Mouse (Mus musculus) c-Kit-negative CD71-positive TER-119-positive erythroid progenitor cells, embryonic 14.5 days (primary cell): ENCODE results near the gene Ddx11.
A peak's percentile ranks its signal among the peaks of the same experiment; 100 is the strongest.

Source experiments
- DNase-seq: peaks from one replicate; pipeline ENCODE4 v3.0.0-alpha.2; 2013; ENCODE audit warnings: low read depth, low spot score

The Ddx11 gene

DNA sequence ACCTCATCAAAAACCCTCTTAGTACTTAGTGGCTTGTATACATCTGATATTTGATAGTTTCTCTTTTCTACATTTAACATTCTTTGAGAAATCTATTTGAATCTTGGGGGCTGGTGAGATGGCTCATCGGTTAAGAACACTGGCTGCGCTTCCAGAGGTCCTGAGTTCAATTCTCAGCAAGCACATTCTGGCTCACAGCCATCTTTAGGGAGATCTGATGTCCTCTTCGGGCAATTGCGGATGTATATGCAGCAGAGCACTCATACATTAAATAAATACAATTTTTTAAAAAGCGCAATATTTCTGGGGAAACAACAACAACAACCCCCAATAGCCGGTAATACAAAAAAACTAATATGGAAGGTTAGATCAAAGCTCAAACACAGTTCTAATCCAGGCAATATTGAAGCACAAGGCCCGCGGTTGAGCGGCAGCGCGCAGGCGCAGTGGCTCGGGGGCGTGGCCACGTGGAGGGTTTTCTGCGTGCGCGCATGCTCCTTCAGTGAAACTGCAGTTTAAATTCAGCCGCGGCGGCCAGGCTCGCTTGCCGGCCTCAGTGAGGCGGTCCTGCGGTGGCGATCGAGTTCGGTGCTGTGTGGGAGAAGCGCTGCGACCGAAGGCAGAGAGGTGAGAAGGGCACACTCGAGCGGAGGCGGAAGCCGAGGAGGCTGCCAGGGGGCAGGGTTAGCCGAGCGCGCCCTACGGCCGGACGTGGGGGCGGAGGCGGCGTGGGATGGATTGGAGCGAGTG is at the start of gene Ddx11:
Gene Ddx11, plus strand, starts transcription at position 455 of the 750 bp plus-strand sequence.
- DNase-seq, result peak; percentile 83

DNA sequence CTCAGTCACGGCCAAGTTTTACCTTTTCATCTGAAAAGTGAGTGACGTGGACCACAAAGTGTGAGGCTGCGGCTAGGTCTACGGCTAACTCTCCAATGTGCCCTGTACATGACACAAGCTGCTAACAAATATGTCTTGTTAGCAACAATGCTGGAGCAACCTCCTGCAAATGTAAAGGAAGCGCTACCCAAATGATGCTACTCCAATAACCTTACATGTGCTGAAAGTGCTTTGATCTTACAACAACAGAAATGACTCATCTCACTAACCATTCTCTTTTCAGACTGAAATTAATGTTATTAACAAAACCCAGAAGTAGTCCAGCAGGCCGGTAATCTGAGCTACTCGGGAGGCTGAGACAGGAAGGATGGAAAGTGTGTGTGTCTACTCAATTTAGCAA is 49.3 kb upstream of the Ddx11 start:
- DNase-seq, result no peak

DNA sequence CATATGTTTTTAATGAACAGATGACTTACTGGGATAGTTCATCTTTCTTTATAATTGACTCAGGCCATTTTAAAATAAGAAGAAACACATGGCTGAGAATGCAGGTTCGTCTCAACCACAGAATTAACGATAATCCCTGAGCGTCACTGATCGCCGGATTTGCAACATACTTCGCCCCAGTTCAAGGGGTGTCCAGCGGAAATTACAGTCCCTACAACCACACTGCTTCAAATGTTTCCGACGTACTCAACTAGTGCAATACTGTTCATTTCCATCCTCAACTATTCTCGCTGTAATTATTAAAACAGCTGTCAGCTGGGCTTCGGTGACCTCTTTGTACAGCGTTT is 47.5 kb upstream of the Ddx11 start:
- peak; percentile 22 for DNase-seq

DNA sequence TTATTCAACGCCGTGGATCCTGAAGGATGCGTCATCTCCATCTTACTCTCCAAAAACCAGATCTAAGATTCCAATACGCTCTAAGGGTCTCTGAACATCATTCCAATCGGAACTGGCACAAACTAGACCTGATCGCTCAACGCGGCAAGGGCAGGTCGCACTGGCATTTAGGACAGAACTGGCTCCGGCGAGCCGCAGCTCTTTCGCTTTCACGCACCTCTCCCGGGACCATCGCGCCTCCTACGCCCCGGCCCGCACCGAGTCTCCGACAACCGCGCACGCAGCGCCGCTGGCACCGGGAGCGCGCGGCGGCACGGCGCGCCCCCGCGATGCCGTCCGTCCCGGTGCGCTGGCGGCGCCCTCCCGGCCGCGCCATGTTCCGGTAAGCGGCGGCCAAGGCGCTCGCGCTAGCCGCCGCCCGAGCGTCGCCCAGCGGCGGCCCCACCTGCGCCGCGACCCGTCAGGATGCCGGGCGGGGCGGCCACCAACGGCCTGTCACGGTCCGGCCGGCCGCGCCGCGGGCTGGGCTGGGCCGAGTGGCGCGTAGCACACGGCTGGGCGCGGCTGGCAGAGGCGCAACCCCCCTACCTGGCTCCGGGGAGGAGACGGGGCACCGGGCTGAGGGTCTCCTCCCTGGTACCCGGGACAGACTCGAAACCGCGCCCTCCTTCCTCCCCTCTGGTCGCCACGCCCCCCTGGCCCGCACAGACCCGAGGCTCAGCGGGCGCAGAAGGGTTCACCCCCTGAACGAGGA is 47.0 kb upstream of the Ddx11 start:
- DNase-seq, result peak; percentile 51

DNA sequence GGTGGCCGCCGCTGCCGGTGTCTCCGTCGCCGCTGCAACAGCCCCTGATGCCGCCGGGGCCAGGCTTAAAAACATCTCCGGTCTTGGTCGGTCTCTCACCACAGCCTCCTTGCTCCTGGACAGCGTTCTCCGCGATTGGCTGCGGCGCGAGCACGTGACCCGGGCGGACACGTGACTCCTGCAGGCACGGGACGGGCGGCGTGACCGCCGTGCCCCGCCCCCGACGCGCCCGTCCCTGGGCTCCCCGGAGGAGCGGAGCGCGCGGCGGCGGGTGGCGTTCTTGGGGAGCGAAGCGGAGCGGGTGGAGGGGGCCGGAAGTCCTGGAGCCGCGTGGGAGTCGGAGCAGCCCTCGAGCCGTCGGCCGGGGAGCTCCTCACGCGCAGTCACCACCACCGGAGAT is 46.4 kb upstream of the Ddx11 start, which contains the start of gene Ankrd12:
Gene Ankrd12, minus strand, starts transcription at position 156 of the 400 bp plus-strand sequence.
- peak; percentile 85 for DNase-seq

DNA sequence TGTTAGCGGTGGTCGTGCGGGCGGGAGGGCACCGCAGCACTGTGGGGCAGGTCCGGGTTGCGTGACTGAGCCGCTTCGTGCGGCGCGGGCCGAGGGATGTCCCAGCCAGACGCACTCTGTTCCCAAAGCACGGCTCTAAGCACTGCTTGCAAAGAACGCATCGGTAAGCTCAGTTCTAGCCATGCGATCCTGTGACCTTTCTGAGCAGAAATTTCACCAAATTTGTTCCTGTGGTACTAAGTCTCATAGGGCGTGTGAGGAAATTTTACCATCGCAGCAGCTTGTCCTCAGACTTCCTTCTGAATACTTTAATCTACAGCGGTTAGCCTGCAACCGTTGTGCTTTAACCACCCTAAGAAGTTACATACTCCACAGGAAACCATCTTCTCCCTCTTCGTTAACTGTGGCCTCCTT is 45.9 kb upstream of the Ddx11 start:
- DNase-seq, result no peak

DNA sequence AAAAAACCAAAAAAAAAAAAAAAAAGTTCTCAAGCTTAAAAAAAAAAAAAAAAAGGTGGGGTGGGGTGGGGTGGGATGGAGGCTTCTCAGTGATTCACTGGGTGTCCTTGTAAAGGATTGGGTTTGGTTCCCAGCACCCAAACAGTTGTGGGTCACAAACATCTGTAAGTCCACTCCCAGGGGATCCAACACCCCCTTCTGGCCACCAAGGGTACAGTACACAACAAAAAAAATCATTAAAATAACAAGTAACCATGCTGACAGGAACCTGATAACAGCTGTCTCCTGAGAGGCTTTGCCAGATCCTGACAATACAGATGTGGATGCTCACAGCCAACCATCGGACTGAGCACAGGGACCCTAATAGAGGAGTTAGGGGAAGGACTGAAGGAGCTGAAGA is 38.8 kb upstream of the Ddx11 start:
- no peak for DNase-seq

DNA sequence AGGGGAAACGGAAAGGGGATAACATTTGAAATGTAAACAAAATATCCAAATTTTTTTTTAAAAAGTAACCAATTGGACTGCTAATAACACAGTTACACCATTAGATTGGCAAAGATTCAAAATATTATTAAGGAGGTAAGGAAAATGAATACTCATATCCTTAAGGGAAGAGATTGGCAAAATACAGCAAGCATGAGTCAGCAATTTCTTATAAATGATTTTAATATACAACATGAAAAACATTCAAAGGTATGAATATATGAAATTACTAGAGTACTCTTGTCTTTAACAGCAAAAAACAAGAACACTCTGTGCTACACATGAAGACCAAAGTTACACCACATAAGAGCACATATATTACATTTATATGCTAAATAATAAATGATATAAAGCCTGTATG is 38.3 kb upstream of the Ddx11 start:
- no peak for DNase-seq

DNA sequence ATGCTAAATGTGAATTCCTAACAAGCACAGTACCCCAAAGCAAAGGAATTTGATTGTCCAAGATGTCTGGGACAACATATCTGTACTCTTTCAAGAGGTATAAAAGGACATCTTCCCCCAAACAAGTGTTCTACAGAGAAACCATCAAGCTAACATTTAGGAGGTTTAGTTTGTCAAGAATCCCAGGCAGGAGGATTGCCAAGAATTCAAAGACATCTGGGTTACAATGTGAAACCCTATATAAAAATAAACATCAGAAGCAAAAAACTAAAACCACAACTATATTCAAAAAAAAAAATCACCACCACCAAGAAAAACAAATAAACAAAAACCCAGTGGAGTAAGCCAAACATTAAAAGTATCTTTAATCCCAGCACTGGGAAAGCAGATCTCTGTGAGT is 33.1 kb upstream of the Ddx11 start:
- DNase-seq, result no peak

DNA sequence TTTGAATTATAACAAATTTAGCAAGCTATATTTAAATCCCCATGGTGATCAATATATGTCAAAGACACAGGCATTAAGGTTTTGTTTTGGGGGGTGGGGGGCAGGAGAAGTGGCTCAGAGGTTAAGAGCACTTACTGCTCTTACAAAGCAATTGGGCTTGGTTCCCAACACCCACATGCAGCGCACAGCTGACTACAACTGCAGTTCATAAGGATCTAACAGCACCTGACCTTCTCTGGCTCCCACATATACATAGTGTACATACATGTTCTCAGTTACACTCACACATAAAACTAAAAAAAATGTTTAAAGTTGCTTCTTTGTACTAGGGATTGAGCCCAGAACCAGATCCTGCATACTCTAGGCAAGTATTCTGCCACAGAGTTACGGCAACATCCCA is 31.9 kb upstream of the Ddx11 start:
- no peak for DNase-seq

DNA sequence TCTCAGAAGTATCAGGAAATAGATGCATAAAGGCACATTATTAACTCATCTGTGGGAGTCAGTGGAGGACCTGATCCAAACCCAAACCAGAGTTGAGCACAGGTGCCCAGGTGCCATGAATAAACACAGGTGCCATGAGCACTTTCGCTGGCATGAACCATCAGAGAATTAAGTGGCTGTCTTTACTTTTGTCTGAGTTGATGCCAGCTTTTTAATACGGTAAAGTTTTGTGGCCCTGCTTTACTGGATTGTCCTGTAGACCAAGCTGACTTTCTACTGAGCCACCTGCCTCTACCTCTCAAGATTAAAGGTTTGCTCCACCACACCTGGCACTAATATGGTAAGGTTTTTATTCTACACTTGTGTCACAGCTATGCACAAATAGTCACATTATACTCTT is 31.3 kb upstream of the Ddx11 start:
- DNase-seq, result no peak

DNA sequence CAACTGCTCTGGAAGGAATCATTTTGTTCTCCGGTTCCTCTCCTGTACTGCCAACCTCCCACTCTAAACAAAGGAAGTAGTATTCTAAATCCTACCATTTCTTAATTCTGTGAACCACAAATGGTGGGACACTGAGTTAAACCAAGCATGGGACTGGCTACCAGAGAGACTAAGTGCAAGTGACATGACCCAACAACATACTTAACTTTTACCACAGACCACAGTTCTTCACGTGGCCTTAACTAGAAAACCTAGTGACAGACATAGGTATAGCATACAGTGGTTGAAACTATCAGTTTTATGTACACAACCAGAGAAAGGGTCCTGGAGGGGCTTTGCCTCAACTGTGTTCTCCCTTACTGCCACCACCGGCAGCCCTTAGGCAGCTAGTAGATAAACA is 30.7 kb upstream of the Ddx11 start:
- DNase-seq, result no peak

DNA sequence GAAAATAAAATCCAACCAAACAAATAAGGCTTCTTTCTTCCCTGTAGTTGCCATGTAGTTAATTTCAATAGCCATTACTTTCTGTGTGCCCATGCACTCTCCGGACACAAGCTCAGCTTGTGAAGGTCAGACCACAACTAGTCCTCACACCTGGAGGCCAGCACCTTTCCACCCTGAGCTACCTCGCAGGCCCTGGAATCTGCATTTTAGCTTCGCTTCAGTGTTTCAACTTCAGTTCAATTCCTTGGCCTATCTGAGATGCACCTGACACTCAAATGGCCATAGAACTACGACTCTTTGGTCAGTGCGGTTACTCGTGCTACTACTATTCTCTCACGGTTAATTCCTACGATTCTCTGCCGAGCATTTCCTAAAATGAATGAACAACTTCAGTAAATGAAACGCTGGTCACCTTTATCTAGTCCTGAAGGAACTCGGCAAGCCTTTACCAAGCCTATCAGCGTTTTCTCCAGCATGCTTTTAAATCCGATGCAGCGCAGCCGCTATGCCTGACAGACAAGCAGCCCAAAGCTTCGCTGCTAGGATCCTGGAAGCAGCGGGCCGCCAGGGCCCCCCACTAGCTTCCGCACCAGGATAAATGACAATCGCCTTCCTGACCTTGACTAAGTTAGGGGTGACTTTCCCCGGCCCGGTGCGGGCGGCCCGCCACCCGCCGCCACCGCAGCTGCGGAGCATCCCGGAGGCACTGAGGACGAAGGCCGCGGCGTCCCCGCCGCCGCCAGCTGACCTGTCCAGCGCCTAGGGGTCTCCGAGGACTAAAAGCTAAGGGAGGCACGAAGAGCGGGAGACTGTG is 22.5 kb upstream of the Ddx11 start:
- peak; percentile 36 for DNase-seq

DNA sequence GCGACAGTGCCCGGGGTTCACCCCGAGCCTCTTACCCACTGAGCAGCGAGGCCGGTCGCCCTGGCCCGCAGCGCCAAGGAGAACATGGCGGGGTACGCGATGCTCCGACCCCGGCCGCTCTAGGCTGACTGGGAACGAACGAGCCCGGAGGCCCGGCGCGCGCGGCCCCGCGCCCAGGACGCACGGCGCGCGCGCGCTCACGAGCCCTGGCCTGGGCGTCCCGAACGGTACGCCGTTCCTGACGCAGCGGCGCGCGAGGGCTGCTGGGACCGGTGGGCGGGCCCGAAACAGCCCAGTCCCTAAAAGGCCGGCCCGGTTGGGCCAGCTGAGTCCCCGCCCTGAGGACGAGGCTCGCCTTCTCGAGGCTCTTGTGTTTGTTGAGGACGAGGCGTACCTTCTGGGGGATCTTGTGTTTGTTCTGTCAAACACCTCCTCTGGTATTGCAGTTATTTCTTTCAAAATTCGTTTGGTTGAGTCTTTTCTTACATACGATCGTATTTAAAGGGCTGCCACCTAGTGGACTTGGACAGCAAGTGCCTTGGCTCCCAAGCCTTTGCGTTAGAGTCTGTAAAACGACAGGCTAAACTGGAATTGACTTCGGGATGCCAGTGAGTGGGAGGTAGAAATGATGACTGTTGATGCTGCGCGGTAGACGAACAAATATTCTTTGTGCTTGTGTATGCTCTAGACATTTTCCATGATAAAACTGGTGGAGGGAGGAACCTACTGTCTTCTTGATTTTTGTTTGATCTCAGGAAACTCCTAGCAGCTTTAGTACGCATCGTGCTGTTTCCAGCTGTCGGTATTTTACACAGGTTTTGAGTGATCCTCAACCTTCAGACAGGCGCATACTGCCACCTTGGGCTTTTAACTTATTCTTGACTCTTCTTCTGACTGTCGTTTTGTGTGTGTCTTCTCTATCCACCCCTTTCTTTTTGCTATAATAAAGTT is 21.7 kb upstream of the Ddx11 start, which contains the start of gene Ndufv2:
Gene Ndufv2, minus strand, starts transcription at position 180 of the 951 bp plus-strand sequence.
- DNase-seq, result peak; percentile 97

DNA sequence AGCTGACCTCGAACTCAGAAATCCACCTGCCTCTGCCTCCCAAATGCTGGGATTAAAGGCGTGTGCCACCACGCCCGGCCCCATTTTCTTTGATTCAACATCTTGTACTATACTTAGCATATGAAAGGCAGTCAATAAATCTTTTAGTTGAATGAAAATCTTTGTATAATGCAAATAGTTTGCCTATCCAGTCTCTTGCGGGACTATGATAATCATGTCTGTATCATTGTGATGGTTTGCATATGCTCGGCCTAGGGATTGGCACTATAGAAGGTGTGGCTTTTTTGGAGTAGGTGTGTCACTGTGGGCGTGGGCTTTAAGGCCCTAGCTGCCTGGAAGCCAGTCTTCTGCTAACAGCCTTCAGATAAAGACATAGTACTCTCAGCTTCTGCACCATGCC is 19.2 kb upstream of the Ddx11 start:
- no peak for DNase-seq

DNA sequence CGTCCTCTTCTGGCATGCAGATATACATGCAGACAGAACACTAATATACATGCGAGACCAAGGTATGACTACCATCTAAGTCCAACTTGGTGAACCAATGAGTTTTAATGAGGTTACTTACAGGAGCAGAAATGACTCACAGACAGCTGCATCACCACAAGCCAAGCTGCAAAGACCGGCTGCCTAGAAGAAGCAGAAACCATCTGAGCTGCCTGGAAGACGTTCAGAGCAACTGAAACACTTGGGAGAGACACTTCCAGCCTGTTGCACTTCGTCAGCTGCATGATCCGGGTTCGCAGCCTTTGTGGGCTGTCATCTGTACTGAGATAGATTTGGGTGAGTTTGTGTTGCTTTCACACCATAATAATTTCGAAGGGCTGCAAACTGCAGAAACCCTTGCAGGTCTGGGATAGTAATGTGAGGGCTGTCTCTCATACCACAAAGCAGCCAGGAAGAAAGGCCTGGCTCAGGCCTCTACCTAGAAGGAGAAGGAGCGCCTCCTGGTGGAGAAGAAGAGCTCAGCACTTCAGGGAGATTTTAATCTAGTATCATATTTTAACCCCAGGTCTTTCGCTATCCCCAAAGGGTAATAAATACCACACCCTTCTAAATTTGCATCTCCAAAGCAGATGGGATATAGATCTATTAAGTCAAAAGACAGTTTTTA is 16.6 kb upstream of the Ddx11 start:
- DNase-seq, result no peak

DNA sequence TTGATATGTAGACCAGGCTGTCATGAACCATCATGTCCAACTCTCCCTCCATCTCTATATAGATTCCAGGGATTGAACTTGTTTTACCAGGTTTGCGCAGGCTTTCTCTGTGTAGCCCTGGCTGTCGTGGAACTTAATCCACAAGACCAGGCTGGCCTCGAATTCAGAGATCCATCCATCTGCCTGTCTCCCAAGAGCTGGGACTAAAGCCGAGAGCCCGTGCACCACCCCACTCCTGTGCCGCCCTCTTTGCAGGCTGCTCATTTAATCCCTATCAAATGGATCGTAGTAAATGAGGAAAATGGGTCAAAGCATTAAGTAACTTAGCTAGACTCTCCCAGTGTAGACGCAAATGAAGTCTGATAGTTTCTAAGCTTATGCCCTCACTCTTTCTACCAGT is 15.9 kb upstream of the Ddx11 start:
- DNase-seq, result no peak

DNA sequence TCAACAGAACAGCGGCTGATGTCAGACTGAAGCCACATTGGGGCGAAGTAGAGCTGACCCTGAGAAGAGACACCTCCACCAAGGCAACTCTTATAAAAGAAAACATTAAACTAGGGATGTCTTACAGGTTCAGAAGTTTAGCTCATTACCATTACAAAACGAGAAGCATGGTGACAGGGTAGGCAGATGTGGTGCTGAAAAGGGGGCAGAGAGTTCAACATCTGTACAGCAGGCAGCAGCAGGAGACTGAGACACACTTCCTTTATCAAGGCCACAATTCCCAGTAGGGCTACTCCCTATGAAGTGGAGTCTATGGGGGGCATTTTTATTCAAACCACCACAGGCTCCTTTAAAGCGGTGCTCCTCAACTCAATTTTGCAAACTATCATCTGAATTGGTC is 15.1 kb upstream of the Ddx11 start:
- DNase-seq, result no peak

DNA sequence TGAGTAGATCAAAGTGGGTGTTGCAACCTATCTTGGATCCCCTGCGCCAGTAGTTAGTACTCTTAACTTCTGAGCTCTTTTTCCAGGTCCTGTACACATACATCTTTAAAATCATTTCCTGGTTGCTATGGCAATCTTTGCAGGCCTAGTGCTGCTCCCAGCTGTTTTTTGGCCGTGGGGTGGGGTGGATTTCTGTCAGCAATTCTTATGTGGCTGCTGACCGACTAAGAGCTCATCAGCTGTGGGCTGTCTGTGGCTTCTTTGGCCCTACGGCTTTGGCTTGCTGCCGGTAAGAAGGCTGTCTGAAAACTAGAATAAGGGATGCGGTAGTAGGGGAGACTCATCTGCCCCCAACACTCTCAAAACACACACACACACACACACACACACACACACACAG is 12.6 kb upstream of the Ddx11 start:
- DNase-seq, result no peak

DNA sequence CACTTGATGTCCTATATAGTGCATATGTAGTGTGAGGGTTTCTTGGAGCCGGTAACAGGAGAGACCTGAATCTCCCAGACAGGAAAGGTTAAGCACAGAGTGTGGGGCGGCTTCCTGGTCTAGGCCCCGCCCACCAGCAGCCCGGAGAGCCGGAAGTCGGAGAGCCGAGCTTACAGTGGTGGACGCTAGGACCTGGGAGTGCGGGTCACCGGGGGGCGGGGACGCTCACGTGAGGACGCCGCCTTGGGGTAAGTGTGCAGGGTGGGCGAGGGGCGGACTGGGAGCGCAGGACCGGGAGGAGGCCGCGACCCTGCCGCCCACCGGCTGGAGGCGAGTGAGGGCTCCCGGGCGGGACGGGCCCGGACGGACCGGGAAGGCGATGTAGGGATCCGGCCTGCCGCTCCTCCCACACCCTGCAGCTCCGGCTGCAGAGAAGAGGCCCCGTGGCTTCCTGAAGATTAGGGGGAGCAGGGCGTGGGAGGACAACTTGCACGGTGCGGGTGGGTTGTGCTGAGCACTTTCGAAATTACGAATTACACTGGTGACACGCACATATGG is 11.8 kb upstream of the Ddx11 start, which contains the start of gene Washc1:
Gene Washc1, plus strand, starts transcription at position 144 of the 558 bp plus-strand sequence.
- peak; percentile 80 for DNase-seq
